Mouse (Mus musculus) hindbrain, embryonic 12.5 days (tissue): ENCODE data around the gene Slc6a6. TPM values are rescaled to one million over a fixed set of nuclear protein-coding genes. Genes with fewer than 3 reads are reported as not detected.
A peak's percentile ranks its signal among the peaks of the same experiment; 100 is the strongest.

Experiments used
- ATAC-seq: fragments of 200-750 bp; cut with Nextera tagmentation; 2 replicates; pipeline ENCODE4 v1.8.0; 2017; ENCODE audit warnings: moderate TSS enrichment; ENCODE audit not compliant: low FRiP score
- H3K27ac ChIP-seq: fragments of 300-500 bp; sonication (generic); 2 replicates; pipeline ENCODE4 v1.5.1; 2016; ENCODE audit warnings: mild to moderate bottlenecking
- H3K27me3 ChIP-seq: fragments of 300-500 bp; sonication (generic); 2 replicates; pipeline ENCODE4 v1.6.1; 2016; ENCODE audit warnings: mild to moderate bottlenecking
- H3K36me3 ChIP-seq: fragments of 300-500 bp; sonication (generic); 2 replicates; pipeline ENCODE4 v1.6.1; 2016; ENCODE audit warnings: mild to moderate bottlenecking
- H3K4me1 ChIP-seq: fragments of 300-500 bp; sonication (generic); 2 replicates; pipeline ENCODE4 v1.6.1; 2016
- H3K4me2 ChIP-seq: fragments of 300-500 bp; sonication (generic); replicated peaks from 2 replicates; pipeline ENCODE4 v1.6.1; 2016; ENCODE audit warnings: mild to moderate bottlenecking
- H3K4me3 ChIP-seq: fragments of 300-500 bp; sonication (generic); 2 replicates; pipeline ENCODE4 v1.5.1; 2016; ENCODE audit warnings: mild to moderate bottlenecking
- H3K9ac ChIP-seq: fragments of 300-500 bp; sonication (generic); 2 replicates; pipeline ENCODE4 v1.6.1; 2016; ENCODE audit warnings: mild to moderate bottlenecking, moderate library complexity
- H3K9me3 ChIP-seq: fragments of 300-500 bp; sonication (generic); replicated peaks from 2 replicates; pipeline ENCODE4 v1.6.1; 2016; ENCODE audit warnings: mild to moderate bottlenecking
- WGBS: fragments of 180-500 bp; shearing (Covaris S2); methylation state at CpG from one replicate; pipeline ENCODE4 v1.1.7; 2016; 5-methylcytosine and 5-hydroxymethylcytosine counted together
- polyA plus RNA-seq: library from polyadenylated mRNA; unstranded; fragments of >200 nt; fragmentation: Nextera tagmentation; extraction: Ambion mirVana; gene quantifications from 2 replicates; pipeline ENCODE4 v1.2.1, GENCODE M21; 2016

Gene Slc6a6
- polyA plus RNA-seq, 1 experiment from 2014 or later, result 70.2 TPM

DNA sequence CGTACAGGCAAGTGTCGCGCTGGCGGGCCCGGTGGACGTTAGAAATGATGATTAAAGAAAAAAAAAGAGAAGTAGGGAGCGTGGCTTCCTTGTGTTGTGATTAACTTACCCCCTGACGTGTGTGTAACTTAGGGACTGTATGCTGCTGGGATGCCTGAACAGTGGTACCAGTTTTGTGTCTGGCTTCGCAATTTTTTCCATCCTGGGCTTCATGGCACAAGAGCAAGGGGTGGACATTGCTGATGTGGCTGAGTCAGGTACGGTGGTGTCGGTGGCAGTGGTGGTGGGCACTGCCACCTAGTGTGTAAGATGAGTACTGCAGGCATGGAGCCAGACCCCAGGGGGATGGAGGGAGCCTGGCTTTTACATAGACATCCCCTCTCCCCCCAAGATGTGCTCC, 57.2 kb downstream of the Slc6a6 start:
- peak; percentile 73 for ATAC-seq
- H3K4me1 ChIP-seq, result peaks cover 4% of the 10 kb centered on the region; the same call in 1 of the 2 replicates
- no peaks in the 10 kb centered on the region for H3K27me3 ChIP-seq
- no peaks in the 10 kb centered on the region for H3K9me3 ChIP-seq
- H3K4me2 ChIP-seq, result no peak overlapping the region
- H3K4me3 ChIP-seq, result no peak overlapping the region
- no peak overlapping the region for H3K9ac ChIP-seq
- peaks cover 71% of the 10 kb centered on the region for H3K36me3 ChIP-seq
- WGBS, result 72% methylated on average over 11 of the region's 11 CpGs
- no peak overlapping the region for H3K27ac ChIP-seq

DNA sequence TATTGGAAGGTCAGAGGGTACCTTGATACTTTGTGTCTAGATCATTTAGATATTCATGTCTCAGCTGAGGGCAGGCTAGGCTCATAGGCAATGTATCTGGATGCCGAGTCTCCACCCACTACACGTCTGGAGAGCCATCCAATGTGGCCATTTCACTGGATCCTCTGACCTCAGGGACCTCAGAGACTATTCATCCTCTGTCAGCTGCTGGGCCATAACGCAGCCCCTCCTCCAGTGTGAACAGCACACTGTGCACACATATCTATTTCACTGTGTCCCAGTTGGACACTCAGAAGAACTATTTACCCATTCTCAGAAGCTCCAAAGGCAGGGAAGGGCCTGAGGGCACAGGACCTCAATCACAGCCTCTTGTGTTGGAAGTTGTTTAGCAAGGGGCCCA, 58.6 kb downstream of the Slc6a6 start:
- peaks cover 75% of the 10 kb centered on the region for H3K36me3 ChIP-seq

DNA sequence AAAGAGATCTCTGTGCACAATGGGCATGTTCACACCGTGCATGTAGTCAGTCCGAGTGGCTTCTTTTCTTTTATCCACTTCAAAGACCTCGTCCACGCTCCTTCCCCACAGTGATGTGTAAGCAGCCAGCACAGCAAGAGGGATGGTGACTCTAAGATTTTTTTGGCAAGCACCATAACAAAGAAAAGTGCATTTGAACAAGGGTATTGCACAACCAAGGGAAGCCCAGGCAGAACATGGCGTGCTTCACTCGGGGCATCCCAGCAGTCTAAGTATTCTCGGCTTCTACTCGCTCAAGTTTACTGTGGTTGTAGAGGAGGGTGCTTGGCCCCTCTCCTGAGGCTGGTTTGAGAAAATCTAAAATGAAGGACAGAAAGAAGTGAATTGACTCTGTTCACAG, 59.1 kb downstream of the Slc6a6 start:
- no peak overlapping the region for H3K27ac ChIP-seq
- no peaks in the 10 kb centered on the region for H3K27me3 ChIP-seq
- ATAC-seq, result no peak
- peaks cover 2% of the 10 kb centered on the region; the same call in 1 of the 2 replicates for H3K4me1 ChIP-seq
- H3K9me3 ChIP-seq, result no peaks in the 10 kb centered on the region
- no peak overlapping the region for H3K4me2 ChIP-seq
- no peak overlapping the region for H3K9ac ChIP-seq
- H3K36me3 ChIP-seq, result peaks cover 80% of the 10 kb centered on the region
- H3K4me3 ChIP-seq, result no peak overlapping the region
- 79% methylated on average over 8 of the region's 8 CpGs for WGBS

More for the DNA sequence above, 58.6 kb downstream of the Slc6a6 start:
- H3K27me3 ChIP-seq, result no peaks in the 10 kb centered on the region
- no peak for ATAC-seq
- H3K4me1 ChIP-seq, result peaks cover 4% of the 10 kb centered on the region; the same call in 1 of the 2 replicates
- 60% methylated on average over 3 of the region's 3 CpGs for WGBS
- H3K27ac ChIP-seq, result no peak overlapping the region
- H3K4me3 ChIP-seq, result no peak overlapping the region
- no peaks in the 10 kb centered on the region for H3K9me3 ChIP-seq
- no peak overlapping the region for H3K9ac ChIP-seq
- H3K4me2 ChIP-seq, result no peak overlapping the region

DNA sequence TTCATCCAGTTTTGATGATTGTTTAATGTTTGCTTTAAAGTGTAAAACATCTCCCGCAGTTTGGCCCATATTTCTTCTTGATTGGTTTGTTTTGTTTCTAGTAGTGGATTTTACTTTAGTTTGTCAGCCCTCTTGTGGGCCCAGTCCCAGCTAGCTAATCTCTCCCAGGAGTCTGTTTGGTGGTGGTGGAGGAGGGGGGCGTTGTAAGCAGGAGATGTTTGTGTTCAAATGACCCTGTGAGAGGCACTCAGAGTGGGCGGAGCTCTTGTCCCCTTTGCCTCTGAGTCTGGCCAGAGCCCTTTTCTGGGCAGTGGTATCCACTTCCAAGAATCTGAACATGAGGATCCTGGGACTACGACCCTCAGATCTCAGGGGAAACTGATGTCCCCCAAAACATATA, 60.0 kb downstream of the Slc6a6 start:
- no peak for ATAC-seq
- H3K4me3 ChIP-seq, result no peak overlapping the region
- no peaks in the 10 kb centered on the region for H3K4me1 ChIP-seq
- H3K4me2 ChIP-seq, result no peak overlapping the region
- H3K27ac ChIP-seq, result no peak overlapping the region
- 55% methylated on average over 4 of the region's 4 CpGs for WGBS
- peaks cover 2% of the 10 kb centered on the region; the same call in 1 of the 2 replicates for H3K9me3 ChIP-seq
- H3K9ac ChIP-seq, result no peak overlapping the region
- no peaks in the 10 kb centered on the region for H3K27me3 ChIP-seq
- H3K36me3 ChIP-seq, result peaks cover 82% of the 10 kb centered on the region

DNA sequence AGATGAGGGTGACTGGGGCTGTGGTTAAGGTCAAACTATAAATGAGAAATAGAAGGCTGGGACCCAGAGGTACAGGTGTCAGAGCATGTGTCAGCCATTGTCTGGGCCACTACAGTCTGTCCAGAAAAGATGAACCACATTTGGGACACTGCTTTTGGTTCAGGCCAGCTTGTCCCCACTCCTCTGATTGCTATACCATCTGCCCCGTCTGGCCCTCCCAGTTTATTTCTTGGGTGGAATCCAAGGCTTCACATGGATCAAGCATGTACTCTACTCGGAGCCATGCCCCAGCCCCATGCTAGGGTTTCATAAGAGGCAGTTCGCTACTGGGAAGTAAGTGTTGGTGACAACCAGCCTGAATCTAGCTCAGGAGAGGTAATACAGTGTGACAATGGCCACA, 61.4 kb downstream of the Slc6a6 start:
- WGBS, result 90% methylated on average over 3 of the region's 3 CpGs
- H3K4me2 ChIP-seq, result no peak overlapping the region
- no peaks in the 10 kb centered on the region for H3K27me3 ChIP-seq
- no peak overlapping the region for H3K9ac ChIP-seq
- H3K36me3 ChIP-seq, result peaks cover 80% of the 10 kb centered on the region
- ATAC-seq, result no peak
- H3K4me3 ChIP-seq, result no peak overlapping the region
- peaks cover 3% of the 10 kb centered on the region; the same call in 1 of the 2 replicates for H3K9me3 ChIP-seq
- no peak overlapping the region for H3K27ac ChIP-seq
- no peaks in the 10 kb centered on the region for H3K4me1 ChIP-seq

DNA sequence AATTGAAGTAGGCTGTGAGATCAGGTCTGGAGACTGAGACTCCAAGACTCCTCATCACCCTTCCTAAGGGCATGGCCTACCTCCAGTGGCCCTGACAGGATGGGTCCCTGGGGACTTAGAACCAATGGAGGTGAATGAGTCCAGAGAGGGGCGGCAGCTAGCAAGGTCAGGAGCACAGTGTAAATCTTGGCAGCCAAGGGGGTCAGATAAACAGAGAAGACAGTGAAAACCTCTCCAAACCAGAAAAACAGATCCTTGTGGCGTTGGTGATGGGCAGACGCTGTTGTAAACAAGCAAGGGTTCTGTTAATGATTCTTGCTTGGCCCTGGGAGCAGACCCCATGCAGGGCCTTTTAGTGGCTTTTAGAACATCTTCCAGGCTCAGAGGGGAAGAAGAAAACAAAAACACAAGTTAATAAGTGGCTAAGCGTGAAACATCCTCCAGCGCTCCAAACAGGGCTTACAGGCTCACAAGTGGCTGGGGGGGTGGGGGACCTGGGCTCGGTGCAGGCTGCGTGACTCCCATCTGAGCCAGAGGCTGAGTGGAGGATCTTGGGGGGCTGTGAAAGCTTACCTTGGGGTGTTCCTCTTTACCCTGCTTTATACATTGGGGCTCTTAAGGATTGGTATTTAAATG, 62.2 kb downstream of the Slc6a6 start:
- Histone ChIP-seq H3K4me2 (no peak overlapping the region), H3K27ac (no peak overlapping the region), H3K4me3 (no peak overlapping the region), H3K36me3 (peaks cover 85% of the 10 kb centered on the region), H3K9ac (no peak overlapping the region), H3K4me1 (no peaks in the 10 kb centered on the region), H3K27me3 (no peaks in the 10 kb centered on the region), H3K9me3 (peaks cover 3% of the 10 kb centered on the region; the same call in 1 of the 2 replicates)
- no peak for ATAC-seq
- WGBS, result 49% methylated on average over 7 of the region's 7 CpGs

DNA sequence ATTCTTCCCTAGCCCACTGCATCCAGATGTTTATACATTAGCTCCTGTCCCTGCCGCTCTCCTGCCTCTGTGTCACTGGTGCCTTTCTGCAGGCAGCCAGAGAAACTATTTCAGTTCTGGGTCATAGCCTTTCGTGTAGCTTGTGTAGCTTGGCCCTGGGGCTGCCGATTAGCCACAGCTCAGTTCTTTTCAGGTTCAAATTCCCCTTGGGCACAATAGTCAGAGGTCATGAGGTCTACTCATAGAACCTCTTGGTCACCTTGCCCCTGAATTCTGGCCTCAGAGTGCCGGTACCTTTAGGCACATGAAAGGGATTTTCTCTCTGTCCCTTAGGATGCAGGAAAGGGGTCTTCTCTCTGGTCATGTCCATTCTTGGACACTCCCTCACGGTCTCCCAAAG, 62.9 kb downstream of the Slc6a6 start:
- no peaks in the 10 kb centered on the region for H3K27me3 ChIP-seq
- 65% methylated on average over 5 of the region's 5 CpGs for WGBS
- ATAC-seq, result no peak
- peaks cover 3% of the 10 kb centered on the region; the same call in 1 of the 2 replicates for H3K9me3 ChIP-seq
- no peak overlapping the region for H3K4me2 ChIP-seq
- H3K27ac ChIP-seq, result no peak overlapping the region
- no peak overlapping the region for H3K4me3 ChIP-seq
- H3K9ac ChIP-seq, result no peak overlapping the region
- peaks cover 84% of the 10 kb centered on the region for H3K36me3 ChIP-seq
- no peaks in the 10 kb centered on the region for H3K4me1 ChIP-seq

DNA sequence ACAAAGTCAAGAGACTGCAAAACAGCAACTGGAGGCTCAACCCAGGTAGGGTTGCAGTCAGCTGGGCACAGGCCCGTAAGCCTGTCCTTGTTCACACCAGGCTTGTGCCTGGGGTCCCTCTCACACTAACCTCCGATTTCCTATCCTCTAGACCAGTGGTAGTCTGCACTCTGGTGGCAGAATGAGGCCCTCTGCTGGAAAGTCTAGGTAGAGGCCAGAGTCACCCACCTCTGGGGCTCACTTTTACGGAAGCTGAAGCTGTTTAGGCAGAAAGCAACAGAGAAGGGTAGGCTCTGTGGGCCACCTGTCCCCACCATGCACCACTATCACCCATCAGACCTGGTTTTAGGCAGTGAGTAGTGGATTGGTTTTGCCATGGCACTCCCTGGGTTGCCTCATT, 67.1 kb downstream of the Slc6a6 start:
- Histone ChIP-seq H3K4me3 (no peak overlapping the region), H3K9ac (no peak overlapping the region), H3K4me1 (no peaks in the 10 kb centered on the region), H3K36me3 (peaks cover 79% of the 10 kb centered on the region), H3K9me3 (peaks cover 3% of the 10 kb centered on the region; the same call in 1 of the 2 replicates), H3K27ac (no peak overlapping the region), H3K4me2 (no peak overlapping the region), H3K27me3 (no peaks in the 10 kb centered on the region)
- 66% methylated on average over 3 of the region's 3 CpGs for WGBS
- no peak; the same call in 1 of the 2 replicates for ATAC-seq

DNA sequence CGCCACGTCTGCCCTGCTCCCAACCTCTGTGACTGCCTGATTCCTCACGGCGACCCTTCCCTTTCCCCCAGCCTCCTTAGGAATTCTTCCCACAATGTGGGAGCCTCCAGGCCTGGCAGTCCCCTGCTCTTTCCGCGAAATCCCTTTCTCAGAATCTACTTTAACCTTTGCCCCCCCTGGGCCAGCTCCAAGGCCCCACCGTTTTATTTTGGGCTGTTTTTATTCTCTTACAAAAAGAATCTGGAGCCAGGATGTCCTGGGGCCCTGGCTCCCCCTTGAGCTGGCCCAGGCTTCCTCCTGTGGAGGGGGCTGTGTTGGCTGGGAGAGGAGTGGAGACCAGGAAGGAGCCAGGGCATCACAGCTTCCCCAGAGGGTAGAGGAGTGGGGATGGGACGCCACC, 69.0 kb downstream of the Slc6a6 start:
- Histone ChIP-seq H3K36me3 (peaks cover 75% of the 10 kb centered on the region), H3K4me3 (no peak overlapping the region), H3K4me2 (no peak overlapping the region), H3K4me1 (no peaks in the 10 kb centered on the region), H3K9me3 (peaks cover 3% of the 10 kb centered on the region; the same call in 1 of the 2 replicates), H3K27ac (no peak overlapping the region), H3K27me3 (no peaks in the 10 kb centered on the region), H3K9ac (no peak overlapping the region)
- ATAC-seq, result no peak
- WGBS, result 66% methylated on average over 8 of the region's 8 CpGs

DNA sequence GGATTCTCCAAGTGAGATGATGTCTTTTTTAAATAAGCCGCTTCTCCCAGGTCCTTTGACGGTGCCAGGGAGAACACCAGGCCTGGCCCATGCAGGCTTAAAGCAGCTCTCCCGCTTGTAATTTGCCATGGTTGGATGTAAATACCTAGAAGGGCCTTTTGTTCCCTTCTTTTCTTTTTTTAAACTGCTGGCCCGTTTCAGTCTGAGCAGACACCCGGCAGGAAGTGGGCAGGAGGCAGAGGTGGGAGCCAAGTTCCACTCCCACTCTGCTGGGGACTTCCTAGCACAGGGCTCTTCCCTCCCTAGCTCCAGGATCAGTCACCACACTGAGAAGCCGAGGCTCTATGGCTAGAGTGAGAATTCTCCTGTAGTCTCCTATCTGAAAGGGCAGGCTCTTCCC, 70.2 kb downstream of the Slc6a6 start:
- H3K27ac ChIP-seq, result no peak overlapping the region
- ATAC-seq, result no peak
- H3K36me3 ChIP-seq, result peaks cover 69% of the 10 kb centered on the region

DNA sequence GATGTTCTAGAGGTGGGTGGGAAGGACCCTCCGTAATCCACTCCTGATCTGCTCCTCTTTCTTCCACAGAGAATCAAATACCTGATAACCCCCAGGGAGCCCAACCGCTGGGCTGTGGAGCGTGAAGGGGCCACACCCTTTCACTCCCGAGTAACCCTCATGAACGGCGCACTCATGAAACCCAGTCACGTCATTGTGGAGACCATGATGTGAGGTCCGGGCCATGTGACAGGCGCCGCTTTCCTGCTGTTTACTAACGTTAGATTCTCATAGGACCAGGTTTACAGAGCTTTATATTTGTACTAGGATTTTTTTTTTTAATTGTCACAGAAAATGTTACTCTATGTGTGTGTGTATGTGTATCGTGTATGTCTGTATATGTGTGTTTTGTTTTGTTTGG, 71.0 kb downstream of the Slc6a6 start:
- no peak overlapping the region for H3K4me3 ChIP-seq
- no peak overlapping the region for H3K4me2 ChIP-seq
- WGBS, result 84% methylated on average over 12 of the region's 12 CpGs
- H3K9me3 ChIP-seq, result no peaks in the 10 kb centered on the region
- H3K27ac ChIP-seq, result no peak overlapping the region
- no peaks in the 10 kb centered on the region for H3K27me3 ChIP-seq
- no peaks in the 10 kb centered on the region for H3K4me1 ChIP-seq
- no peak for ATAC-seq
- H3K36me3 ChIP-seq, result peaks cover 67% of the 10 kb centered on the region
- no peak overlapping the region for H3K9ac ChIP-seq

More for the DNA sequence above, 70.2 kb downstream of the Slc6a6 start:
- H3K9me3 ChIP-seq, result no peaks in the 10 kb centered on the region
- no peak overlapping the region for H3K4me2 ChIP-seq
- no peaks in the 10 kb centered on the region for H3K4me1 ChIP-seq
- 52% methylated on average over 6 of the region's 6 CpGs for WGBS
- no peak overlapping the region for H3K9ac ChIP-seq
- no peak overlapping the region for H3K4me3 ChIP-seq
- no peaks in the 10 kb centered on the region for H3K27me3 ChIP-seq

DNA sequence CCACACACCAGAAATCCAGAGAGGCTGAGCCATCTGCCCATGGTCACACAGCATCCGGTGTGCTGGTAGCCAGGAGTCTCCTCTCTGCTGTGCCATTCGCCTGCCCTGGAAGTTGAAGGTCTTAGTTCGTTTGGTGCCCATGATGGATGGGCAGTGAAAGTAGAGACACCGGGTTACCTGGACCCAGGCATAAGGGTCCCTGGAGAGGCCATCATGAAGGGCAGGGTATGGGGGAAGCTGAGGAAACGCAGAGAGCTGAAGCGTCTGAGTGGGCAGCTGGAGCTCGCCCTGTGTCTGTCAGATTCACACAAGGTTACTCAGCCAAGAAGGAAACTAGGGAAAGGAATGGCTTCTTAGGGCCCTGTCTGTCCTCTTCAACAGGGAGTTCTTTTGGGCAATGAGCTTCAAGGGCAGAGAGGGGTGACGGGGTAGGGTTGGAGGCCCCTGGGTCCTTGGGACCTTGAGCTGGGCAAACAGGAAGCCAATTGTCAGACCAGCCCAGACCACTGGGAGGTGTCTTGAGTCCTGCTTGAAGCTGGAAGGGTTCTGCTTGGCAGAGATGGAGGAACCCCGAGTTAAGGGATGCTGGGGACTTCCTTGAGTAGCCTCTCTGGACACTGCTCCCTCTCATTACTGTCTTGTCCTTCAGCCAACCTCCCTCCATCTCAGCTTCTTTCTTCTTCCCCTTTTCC, 78.3 kb downstream of the Slc6a6 start:
- no peak overlapping the region for H3K4me3 ChIP-seq
- 85% methylated on average over 9 of the region's 9 CpGs for WGBS
- peaks cover 23% of the 10 kb centered on the region for H3K36me3 ChIP-seq
- H3K27me3 ChIP-seq, result no peaks in the 10 kb centered on the region
- H3K4me2 ChIP-seq, result no peak overlapping the region
- no peak overlapping the region for H3K27ac ChIP-seq
- H3K9me3 ChIP-seq, result no peaks in the 10 kb centered on the region
- no peak for ATAC-seq
- no peak overlapping the region for H3K9ac ChIP-seq
- H3K4me1 ChIP-seq, result no peaks in the 10 kb centered on the region

DNA sequence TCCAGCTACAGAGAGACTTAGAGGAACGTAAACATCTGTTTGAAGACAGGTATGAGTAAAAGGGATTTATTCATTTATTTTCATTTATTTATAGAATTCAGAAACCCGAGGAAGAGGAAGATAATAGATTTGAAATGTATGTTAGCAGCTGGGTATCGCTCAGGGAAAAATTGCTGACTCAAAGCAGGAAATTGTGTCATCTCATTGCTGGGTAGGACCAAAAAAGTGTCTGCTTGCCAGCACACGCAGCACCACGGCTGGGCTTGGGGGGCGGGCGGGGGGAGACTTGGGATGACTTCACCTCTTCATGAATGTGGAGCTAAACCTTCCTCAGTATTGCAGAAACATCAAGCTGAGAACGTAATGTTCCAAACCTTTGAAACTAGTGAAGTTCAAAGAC, 83.7 kb downstream of the Slc6a6 start:
- no peaks in the 10 kb centered on the region for H3K36me3 ChIP-seq
- no peak for ATAC-seq
- peaks cover 5% of the 10 kb centered on the region for H3K9me3 ChIP-seq
- no peak overlapping the region for H3K4me3 ChIP-seq
- H3K4me2 ChIP-seq, result no peak overlapping the region
- no peak overlapping the region for H3K27ac ChIP-seq
- WGBS, result 89% methylated on average over 8 of the region's 8 CpGs
- no peak overlapping the region for H3K9ac ChIP-seq
- no peaks in the 10 kb centered on the region for H3K27me3 ChIP-seq
- no peaks in the 10 kb centered on the region for H3K4me1 ChIP-seq
